Mouse (Mus musculus) frontal cortex, adult 2 months (tissue): Measurements from ENCODE around the gene Pkp2. TPM values are rescaled to one million over a fixed set of nuclear protein-coding genes. Genes with fewer than 3 reads are reported as not detected.

ENCODE experiments used
- DNase-seq, 2 experiments: peaks; one replicate each; pipeline ENCODE4 v3.0.0; 2022; ENCODE audit warnings: low spot score in 1 of 2; ENCODE audit errors: extremely low spot score in 1 of 2
- polyA plus RNA-seq: library from polyadenylated mRNA; depleted of rRNA; stranded (reverse); fragments of >200 nt; gene quantifications from 2 replicates; pipeline ENCODE4 v1.2.3, GENCODE M21; 2012; rRNA removed

The Pkp2 gene
- polyA plus RNA-seq, 1 experiment, result 2.8 TPM

DNA sequence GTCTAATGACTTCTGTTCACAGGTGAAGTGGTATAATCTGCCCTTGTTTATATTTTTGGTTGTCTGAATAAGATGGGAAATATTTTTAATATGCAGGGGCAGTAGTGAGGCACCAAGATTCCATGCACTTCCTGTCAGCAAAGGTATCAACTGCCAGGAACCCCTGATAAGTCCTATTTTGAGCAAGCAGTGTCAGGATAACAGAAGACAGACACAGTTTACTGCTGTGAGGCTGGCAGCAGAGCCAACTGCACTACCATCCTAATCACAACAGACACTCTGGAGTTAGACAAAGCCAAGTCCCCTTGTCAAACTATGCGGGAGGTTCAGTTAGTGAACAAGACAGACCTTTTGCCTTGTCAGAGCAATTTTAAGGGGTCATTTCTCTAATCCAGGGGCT lies 43.6 kb downstream of the Pkp2 start:
- no peak for DNase-seq

DNA sequence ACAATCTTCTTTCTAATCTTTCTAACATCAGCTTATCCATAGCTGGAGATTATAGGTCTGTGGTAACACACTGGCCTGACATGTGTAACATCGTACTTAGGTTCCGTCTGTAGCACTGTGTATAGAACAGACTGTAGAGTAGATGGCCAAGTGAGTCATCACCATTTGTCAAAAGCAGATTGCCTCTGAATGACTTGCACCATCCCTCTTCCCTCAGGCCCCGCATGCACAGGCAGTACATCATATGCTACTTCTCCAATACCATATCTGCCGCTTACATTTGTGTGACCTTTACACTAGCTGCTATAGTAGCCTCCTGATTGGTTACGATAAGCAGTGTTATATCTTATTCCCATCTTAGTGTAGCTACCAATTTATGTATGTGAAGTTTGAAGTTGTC lies 47.8 kb downstream of the Pkp2 start:
- DNase-seq, result no peak

DNA sequence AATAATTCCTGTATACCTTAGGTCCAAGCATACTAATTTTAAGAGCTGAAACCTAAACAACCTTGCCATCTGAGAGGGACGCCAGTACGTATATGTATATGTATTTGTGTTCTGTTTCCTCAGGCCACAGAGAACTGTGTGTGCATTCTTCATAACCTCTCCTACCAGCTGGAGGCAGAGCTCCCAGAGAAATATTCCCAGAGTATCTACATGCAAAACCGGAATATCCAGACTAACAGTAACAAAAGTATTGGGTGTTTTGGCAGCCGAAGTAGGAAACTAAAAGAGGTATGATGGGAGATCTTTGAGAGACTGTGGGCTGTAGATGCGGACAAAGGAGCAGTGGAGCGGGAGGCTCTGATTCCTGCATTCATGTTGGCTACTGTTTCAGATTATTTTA lies 48.4 kb downstream of the Pkp2 start:
- DNase-seq, result no peak

DNA sequence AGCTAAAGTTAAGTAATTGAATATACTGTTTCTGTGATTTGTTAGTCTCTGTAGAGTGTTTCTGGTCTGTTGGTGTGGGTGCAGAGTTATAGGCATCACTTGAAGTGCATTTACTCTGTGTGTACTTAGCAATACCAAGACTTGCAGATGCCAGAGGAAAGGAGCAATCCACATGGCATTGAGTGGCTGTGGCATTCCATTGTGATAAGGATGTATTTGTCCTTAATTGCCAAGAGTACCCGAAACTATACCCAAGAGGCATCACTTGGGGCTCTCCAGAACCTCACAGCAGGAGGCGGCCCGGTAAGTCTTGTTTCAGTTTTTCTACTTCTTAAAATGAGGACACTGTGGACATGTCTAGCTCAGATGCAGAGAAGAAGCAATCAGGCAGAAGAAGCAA lies 49.3 kb downstream of the Pkp2 start:
- DNase-seq, result no peak

DNA sequence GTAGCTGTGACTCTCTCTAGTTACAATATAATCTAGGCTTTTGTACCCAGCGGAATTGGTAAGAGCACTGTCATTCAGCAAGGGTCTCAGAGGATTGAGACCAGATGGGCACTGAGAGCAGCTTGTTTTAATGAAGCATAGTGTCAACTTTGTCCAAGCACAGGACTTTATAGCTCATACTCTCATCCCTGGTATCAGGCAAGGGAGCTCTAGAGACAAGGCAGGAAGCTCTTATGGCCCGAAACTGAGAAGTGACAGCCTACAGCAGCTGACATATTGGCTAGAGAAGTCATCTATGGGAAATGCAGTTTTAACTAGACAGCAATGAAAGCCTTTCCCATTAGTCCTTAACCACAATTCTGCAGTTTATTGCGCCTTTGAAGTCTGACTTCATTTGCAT lies 59.9 kb downstream of the Pkp2 start:
- DNase-seq, result no peak

DNA sequence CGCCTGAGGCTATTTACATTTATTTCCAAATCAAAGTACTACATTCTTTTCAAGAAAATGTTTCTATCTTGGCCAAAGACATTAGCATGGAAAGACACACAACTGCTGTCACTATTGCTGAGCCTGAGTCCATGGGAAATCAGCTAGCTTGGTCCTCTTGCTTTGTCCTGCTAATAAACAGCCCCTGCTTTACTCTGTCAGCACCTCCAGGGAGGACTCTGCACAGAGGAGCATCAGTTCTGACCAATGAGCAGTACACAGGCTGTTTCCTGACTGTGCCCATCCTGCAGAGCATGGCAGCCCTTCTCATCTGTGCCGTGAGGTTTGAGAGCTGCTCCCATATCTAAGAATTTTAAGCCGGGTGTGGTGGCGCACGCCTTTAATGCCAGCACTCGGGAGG lies 60.6 kb downstream of the Pkp2 start:
- no peak for DNase-seq

DNA sequence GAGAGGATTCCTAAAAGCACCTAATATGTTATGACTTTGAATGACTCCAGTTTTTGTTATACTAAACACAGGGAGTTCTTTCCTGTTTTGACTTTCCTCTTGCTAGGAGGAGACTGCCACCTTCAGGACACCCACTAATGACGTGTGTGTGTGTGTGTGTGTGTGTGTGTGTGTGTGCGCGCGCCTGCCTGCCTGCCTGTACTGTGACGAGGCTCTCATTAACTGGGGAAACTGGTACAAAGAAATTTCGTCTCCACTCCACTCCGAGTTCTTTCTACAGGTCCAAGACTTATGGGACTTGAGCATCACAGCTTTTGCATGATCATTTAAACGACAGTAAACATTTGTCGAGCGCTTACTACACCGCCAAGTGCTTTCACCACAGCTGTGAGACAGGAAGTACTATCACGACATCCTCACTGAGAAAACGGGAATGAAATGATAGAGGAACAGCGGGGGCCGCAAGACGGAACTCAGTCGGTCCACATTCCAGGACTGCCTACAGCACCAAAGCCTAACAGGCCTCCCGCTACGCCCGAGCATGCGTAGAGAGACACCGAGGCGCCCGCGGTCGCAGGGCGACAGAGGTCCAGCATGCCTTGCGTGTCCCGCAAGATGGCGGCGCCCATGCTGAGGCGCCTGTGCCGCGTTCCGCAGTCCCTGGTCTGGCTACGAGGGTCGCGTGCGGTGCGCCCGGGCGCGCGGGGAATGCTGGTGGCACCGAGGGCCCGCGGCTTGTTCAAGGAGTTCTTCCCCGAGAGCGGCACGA lies 89.4 kb downstream of the Pkp2 start, which contains the start of gene Yars2:
Gene Yars2 (plus strand): TSS at position 597 of the 769 bp plus-strand sequence.
- DNase-seq, result peak; percentile 88 to 96

DNA sequence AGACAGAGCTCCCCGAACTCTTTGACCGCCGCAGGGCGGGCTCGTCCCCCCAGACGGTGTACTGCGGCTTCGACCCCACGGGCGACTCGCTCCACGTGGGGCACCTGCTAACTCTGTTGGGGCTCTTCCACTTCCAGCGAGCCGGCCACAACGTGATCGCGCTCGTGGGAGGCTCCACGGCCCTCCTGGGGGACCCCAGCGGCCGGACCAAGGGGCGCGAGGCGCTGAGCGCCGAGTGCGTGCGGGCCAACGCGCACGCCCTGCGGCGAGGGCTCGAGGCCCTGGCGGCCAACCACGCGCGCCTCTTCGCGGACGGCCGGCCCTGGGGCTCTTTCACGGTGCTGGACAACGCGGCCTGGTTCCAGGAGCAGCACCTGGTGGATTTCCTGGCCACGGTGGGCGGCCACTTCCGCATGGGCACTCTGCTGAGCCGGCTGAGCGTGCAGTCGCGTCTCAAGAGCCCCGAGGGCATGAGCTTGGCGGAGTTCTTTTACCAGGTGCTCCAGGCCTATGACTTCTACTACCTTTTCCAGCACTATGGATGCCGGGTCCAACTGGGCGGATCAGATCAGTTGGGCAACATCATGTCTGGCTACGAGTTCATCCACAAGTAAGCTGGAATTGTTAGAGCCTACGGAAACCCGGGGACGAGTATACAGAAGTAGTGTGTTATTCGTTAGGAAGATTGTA lies 90.2 kb downstream of the Pkp2 start:
- peak in 1 of 2 experiments; percentile 23 for DNase-seq

DNA sequence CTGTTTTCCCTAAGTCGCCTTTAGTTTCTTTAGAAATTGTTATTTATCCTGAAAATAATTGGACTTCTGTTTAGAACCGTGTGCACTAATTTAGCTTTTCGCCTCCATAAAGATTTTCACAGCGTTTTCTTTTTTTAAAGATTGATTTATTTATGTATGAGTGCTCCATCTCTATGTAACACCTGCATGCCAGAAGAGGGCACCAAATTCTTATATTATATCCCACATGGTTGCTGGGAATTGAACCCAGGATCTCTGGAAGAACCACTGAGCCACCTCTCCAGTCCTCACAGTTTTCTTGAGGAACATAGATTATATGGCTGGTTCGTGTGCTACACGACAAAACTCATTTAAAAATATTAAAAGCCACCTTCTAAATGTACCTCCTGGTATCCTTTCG lies 90.8 kb downstream of the Pkp2 start:
- no peak for DNase-seq

DNA sequence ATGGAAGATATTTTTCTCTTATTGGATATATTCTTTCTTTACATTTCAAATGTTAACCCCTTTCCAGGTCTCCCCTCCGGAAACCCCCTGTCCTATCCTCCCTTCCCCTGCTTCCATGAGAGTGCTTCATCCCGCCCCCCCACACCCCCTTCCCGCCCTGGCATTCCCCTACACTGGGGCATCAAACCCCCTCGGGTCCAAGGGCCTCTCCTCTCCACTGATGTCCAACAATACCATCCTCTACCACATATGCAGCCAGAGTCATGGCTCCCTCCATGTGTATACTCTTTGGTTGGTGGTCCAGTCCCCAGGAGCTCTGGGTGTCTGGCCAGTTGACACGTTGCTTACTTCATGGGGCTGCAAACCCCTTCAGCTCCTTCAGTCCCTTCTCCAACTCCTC lies 98.2 kb downstream of the Pkp2 start:
- DNase-seq, result no peak

Other genes with a start within 250 kb of the Pkp2 start
- gene Yars2, start 89.6 kb downstream of the Pkp2 start, polyA plus RNA-seq, result 18.7 and 19.0 TPM in 2 replicates
- gene Dnm1l, start 145.6 kb downstream of the Pkp2 start, polyA plus RNA-seq, result 99.6 and 108 TPM in 2 replicates